In genomic region chr14:49066274-49066823, GRCm38 (mm10) we compare ENCODE assay signal across 8 mouse cellular contexts. TPM values are rescaled to one million over a fixed set of nuclear protein-coding genes. Genes with fewer than 3 reads are reported as not detected.
DNase-seq lines count a peak whose midpoint lies in the region; ATAC-seq and TF ChIP-seq lines count a peak whose summit lies in the region.

Gene Exoc5 (minus strand): TSS chr14:49066653.

- H3K4me3 ChIP-seq in ES-E14 (ENCODE audit: insufficient read depth in 1 of 2, low read depth in 1 of 2, low read length in 2 of 2, poor library complexity in 1 of 2, severe bottlenecking in 1 of 2), result peak within 1 kb of the TSS; percentile 95 to 97
- H3K4me3 ChIP-seq in forebrain, embryonic 15.5 days, result peak within 1 kb of the TSS; percentile 92
- H3K4me3 ChIP-seq in lung, adult 2 months (replicated peaks; ENCODE audit: extremely low read depth, low read depth, low read length), result peak within 1 kb of the TSS; percentile 96

- no peaks in the 10 kb centered on the region for H3K27me3 ChIP-seq in forebrain, embryonic 15.5 days

- TF ChIP-seq CTCF in lung, adult 2 months (IDR thresholded peaks at IDR 0.05; ENCODE audit: insufficient read depth, low read length), result no peak

- peak within 1 kb of the TSS; percentile 97 for H3K9ac ChIP-seq in ES-E14 (ENCODE audit: insufficient read depth, low read depth, low read length, poor library complexity, severe bottlenecking)
- H3K9ac ChIP-seq in forebrain, embryonic 15.5 days (replicated peaks), result peak within 1 kb of the TSS; percentile 99

- WGBS in forebrain, embryonic 15.5 days, result under 1% methylated on average over 53 of the region's 53 CpGs
- WGBS in lung, adult 2 months, result under 1% methylated on average over 53 of the region's 53 CpGs

- ATAC-seq in forebrain, embryonic 15.5 days (replicated peaks), result peak; percentile 97
- peak; percentile 85 for ATAC-seq in neutrophil, adult 5-6 weeks (ENCODE audit: extremely low read depth, insufficient number of reproducible peaks, low FRiP score, poor library complexity, severe bottlenecking)

- intact Hi-C loops in heart, postnatal 25 days (cut with DNase I), result loop anchor here (2.0 kb wide), 1 partner anchor 106 kb away; the partner anchor contains the start of gene Naa30

- H3K27ac ChIP-seq in ES-E14 (ENCODE audit: insufficient read depth, low read depth, low read length, poor library complexity, severe bottlenecking), result peak within 1 kb of the TSS; percentile 90
- H3K27ac ChIP-seq in forebrain, embryonic 15.5 days (replicated peaks), result peak within 1 kb of the TSS; percentile 99

- peak; percentile 76 for TF ChIP-seq POLR2A in lung, adult 2 months (IDR thresholded peaks at IDR 0.05; ENCODE audit: borderline replicate concordance, extremely low read depth, low read depth, low read length)

- peak within 1 kb of the TSS; percentile 82 for H3K4me2 ChIP-seq in forebrain, embryonic 15.5 days (replicated peaks)

- no peaks in the 10 kb centered on the region for H3K9me3 ChIP-seq in ES-E14 (ENCODE audit: control insufficient read depth, insufficient read depth, low read depth, low read length)
- H3K9me3 ChIP-seq in forebrain, embryonic 15.5 days, result no peaks in the 10 kb centered on the region

- H3K36me3 ChIP-seq in ES-E14 (ENCODE audit: control insufficient read depth, insufficient read depth, low read length, poor library complexity, severe bottlenecking), result no peaks in the 10 kb centered on the region
- no peaks in the 10 kb centered on the region for H3K36me3 ChIP-seq in forebrain, embryonic 15.5 days

- peaks cover 0 to 8% of the 10 kb centered on the region in 2 experiments; a peak in 2 of 4 replicates for H3K4me1 ChIP-seq in ES-E14 (ENCODE audit: control insufficient read depth in 2 of 2, insufficient read depth in 2 of 2, low read length in 2 of 2, poor library complexity in 1 of 2)
- H3K4me1 ChIP-seq in forebrain, embryonic 15.5 days, result peaks cover 33% of the 10 kb centered on the region
- peaks cover 2% of the 10 kb centered on the region; the same call in 1 of the 2 replicates for H3K4me1 ChIP-seq in lung, adult 2 months (ENCODE audit: control insufficient read depth, insufficient read depth, low read length)

- in situ Hi-C loops in ES-E14 (cut with MboI; ENCODE audit: low sequenced_read_pairs in 2 of 2, unreplicated experiment in 2 of 2), result no loop called here

- DNase-seq in ES-E14 (ENCODE audit: low read depth, low spot score), result peak; percentile 81
- DNase-seq in cerebellum, adult 11-12 months, result peak; percentile 94
- peak; percentile 92 for DNase-seq in heart, postnatal 25 days (ENCODE audit: low spot score)
- DNase-seq in layer of hippocampus, adult 18-20 months (ENCODE audit: low spot score in 2 of 2), result peak; percentile 96 to 98
- DNase-seq in lung, adult 2 months, result peak; percentile 97
- DNase-seq in thymus, adult 18-20 months, result peak; percentile 87 to 88

TF ChIP-seq in ES-E14, 5 proteins besides CTCF, POLR2A, EP300 and RAD21:
- TF ChIP-seq ZC3H11A (IDR thresholded peaks at IDR 0.05; ENCODE audit: borderline replicate concordance, low read depth, low read length), result no peak
- TF ChIP-seq HCFC1 (IDR thresholded peaks at IDR 0.05; ENCODE audit: borderline replicate concordance, insufficient read depth, low read length), result peak; percentile 69; the same call in 1 of the 2 replicates

RNA-seq across cellular contexts. Expression of gene Exoc5, which starts in this region (rescaled TPM):
- total RNA-seq in ES-E14 (2012; rRNA removed), result 20.0 and 21.2 TPM in 2 replicates
- polyA plus RNA-seq in forebrain, embryonic 15.5 days (2015; fragmentation: Nextera tagmentation; extraction: Ambion mirVana), result 78.2 and 80.8 TPM in 2 replicates
- total RNA-seq in heart, postnatal 25 days (2021), result 10 to 100 TPM; 19.7 to 19.9 TPM
- total RNA-seq in layer of hippocampus, adult 18-20 months (2021), result 10 to 100 TPM; 50.0 to 51.4 TPM
- polyA plus RNA-seq in lung, adult 2 months (2012; rRNA removed), result 8.2 and 8.7 TPM in 2 replicates
- 74.1 and 76.1 TPM in 2 replicates for total RNA-seq in neutrophil, adult 5-6 weeks (2017)

Comparison
In these comparisons a context has a peak if more than half of its experiments do, and no peak if none do; other contexts are left out.
1. Peak in every context shown above with its lines: DNase-seq, ATAC-seq, H3K4me3 ChIP-seq and H3K27ac ChIP-seq.